22 mouse cellular contexts compared by ENCODE assay signal in genomic region chr6:39250055-39250454, GRCm38 (mm10). TPM values are rescaled to one million over a fixed set of nuclear protein-coding genes. Genes with fewer than 3 reads are reported as not detected.
DNase-seq lines count a peak whose midpoint lies in the region; ATAC-seq and TF ChIP-seq lines count a peak whose summit lies in the region.
"Had no signal": no experiment of that assay in that cellular context is flagged by ENCODE, and none has a peak within 500 bp of the region (broad histone marks: within the 10 kb centered on the region; RNA-seq: fewer than 3 reads in every experiment).

No protein-coding gene starts in this region.

- TF ChIP-seq CTCF in liver, embryonic 14.5 days (IDR thresholded peaks at IDR 0.05; ENCODE audit: low read depth), result peak; percentile 26; the same call in 1 of the 2 replicates
- peak in 1 of 2 experiments; percentile 47; a peak in 2 of 4 replicates for TF ChIP-seq CTCF in CH12.LX (conservative IDR thresholded peaks at IDR 0.05 in 1 of 2, IDR thresholded peaks at IDR 0.05 in 1 of 2; ENCODE audit: low read depth in 2 of 2, low read length in 2 of 2)

- DNase-seq in liver, embryonic 14.5 days (ENCODE audit: low read depth in 3 of 3, low spot score in 3 of 3), result no peak
- peak; percentile 25 for DNase-seq in 416B (ENCODE audit: low read depth)
- DNase-seq in CH12.LX (ENCODE audit: extremely low read depth), result no peak
- peak; percentile 28 for DNase-seq in ZHBTc4 (ENCODE audit: low read depth, low spot score)
- no peak for DNase-seq in spleen, postnatal 4 days (ENCODE audit: low spot score in 2 of 2)
- DNase-seq: adrenal gland, postnatal 14 days; cerebellum, adult 11 months; cerebellum, postnatal 25 days; heart, postnatal 14 days; lung, adult 2 months; right cerebral cortex, postnatal 14 days had no signal

- H3K79me2 ChIP-seq in CH12.LX (replicated peaks; ENCODE audit: control insufficient read depth, extremely low read depth, insufficient read depth, poor library complexity, severe bottlenecking), result no peaks in the 10 kb centered on the region

- 63% methylated on average over 2 of the region's 2 CpGs for WGBS in liver, embryonic 14.5 days (ENCODE audit: insufficient replicate concordance)
- WGBS in liver, embryonic 12.5 days (ENCODE audit: insufficient replicate concordance), result 66% methylated on average over 2 of the region's 2 CpGs
- WGBS in neural tube, embryonic 15.5 days, result 84% methylated on average over 2 of the region's 2 CpGs

- peak; percentile 30 for TF ChIP-seq RAD21 in CH12.LX (IDR thresholded peaks at IDR 0.05; ENCODE audit: low read depth, low read length)

- no peak for TF ChIP-seq EP300 in liver, embryonic 14.5 days (IDR thresholded peaks at IDR 0.05; ENCODE audit: low read depth)
- TF ChIP-seq EP300 in CH12.LX (IDR thresholded peaks at IDR 0.05; ENCODE audit: low read length), result no peak

- H3K9me3 ChIP-seq in liver, embryonic 14.5 days (ENCODE audit: control insufficient read depth, low read length), result no peaks in the 10 kb centered on the region
- H3K9me3 ChIP-seq in liver, embryonic 12.5 days (replicated peaks), result no peaks in the 10 kb centered on the region
- no peaks in the 10 kb centered on the region for H3K9me3 ChIP-seq in CH12.LX (replicated peaks; ENCODE audit: low read length)
- no peaks in the 10 kb centered on the region for H3K9me3 ChIP-seq in neural tube, embryonic 15.5 days (replicated peaks)
- H3K9me3 ChIP-seq: embryonic facial prominence, embryonic 15.5 days; hindbrain, embryonic 13.5 days; intestine, embryonic 15.5 days; limb, embryonic 15.5 days; midbrain, embryonic 12.5 days had no signal

- H3K27ac ChIP-seq in liver, embryonic 14.5 days, result no peak overlapping the region
- no peak overlapping the region for H3K27ac ChIP-seq in liver, embryonic 12.5 days
- H3K27ac ChIP-seq in CH12.LX (ENCODE audit: insufficient read depth, low read depth), result no peak overlapping the region
- H3K27ac ChIP-seq in neural tube, embryonic 15.5 days (replicated peaks), result no peak overlapping the region
- H3K27ac ChIP-seq: embryonic facial prominence, embryonic 15.5 days; hindbrain, embryonic 13.5 days; intestine, embryonic 15.5 days; limb, embryonic 15.5 days; midbrain, embryonic 12.5 days had no signal

- H3K4me1 ChIP-seq in liver, embryonic 14.5 days (replicated peaks; ENCODE audit: control insufficient read depth in 2 of 2, insufficient read depth in 2 of 2, low read length in 1 of 2), result no peaks in the 10 kb centered on the region
- H3K4me1 ChIP-seq in liver, embryonic 12.5 days, result no peaks in the 10 kb centered on the region
- H3K4me1 ChIP-seq in CH12.LX (ENCODE audit: control insufficient read depth in 1 of 2, insufficient read depth in 2 of 2), result peaks cover 6 to 26% of the 10 kb centered on the region in 2 experiments
- H3K4me1 ChIP-seq in neural tube, embryonic 15.5 days, result no peaks in the 10 kb centered on the region
- H3K4me1 ChIP-seq: heart, embryonic 12.5 days; hindbrain, embryonic 13.5 days; intestine, embryonic 15.5 days; midbrain, embryonic 12.5 days had no signal

- in situ Hi-C loops in CH12.LX (cut with MboI; ENCODE audit: low pct_ligation_motif_present, low pct_unique_long_range_greater_than_20kb, low sequenced_read_pairs), result no loop called here

- no peak overlapping the region for H3K4me3 ChIP-seq in liver, embryonic 14.5 days (ENCODE audit: insufficient read depth in 1 of 2, low read depth in 2 of 2, low read length in 2 of 2)
- no peak overlapping the region for H3K4me3 ChIP-seq in liver, embryonic 12.5 days
- no peak overlapping the region for H3K4me3 ChIP-seq in CH12.LX (replicated peaks in 1 of 3; ENCODE audit: low read depth in 2 of 3, low read length in 2 of 3, poor library complexity in 1 of 3)
- no peak overlapping the region for H3K4me3 ChIP-seq in neural tube, embryonic 15.5 days (replicated peaks)
- H3K4me3 ChIP-seq: embryonic facial prominence, embryonic 15.5 days; heart, embryonic 12.5 days; hindbrain, embryonic 13.5 days; intestine, embryonic 15.5 days; limb, embryonic 15.5 days; midbrain, embryonic 12.5 days; myocyte had no signal

- no peak for ATAC-seq in liver, embryonic 14.5 days (ENCODE audit: insufficient read depth)
- no peak for ATAC-seq in liver, embryonic 12.5 days
- ATAC-seq in neural tube, embryonic 15.5 days (ENCODE audit: low FRiP score), result no peak
- ATAC-seq: forebrain, embryonic 16.5 days; intestine, embryonic 15.5 days; Patski had no signal

- no peak overlapping the region for H3K9ac ChIP-seq in liver, embryonic 14.5 days (replicated peaks)
- H3K9ac ChIP-seq in liver, embryonic 12.5 days, result no peak overlapping the region
- no peak overlapping the region for H3K9ac ChIP-seq in CH12.LX (ENCODE audit: insufficient read depth, low read depth)
- no peak overlapping the region for H3K9ac ChIP-seq in neural tube, embryonic 15.5 days (replicated peaks)
- H3K9ac ChIP-seq: embryonic facial prominence, embryonic 15.5 days; heart, embryonic 12.5 days; hindbrain, embryonic 13.5 days; intestine, embryonic 15.5 days; limb, embryonic 15.5 days; midbrain, embryonic 12.5 days had no signal

- TF ChIP-seq POLR2A in CH12.LX (IDR thresholded peaks at IDR 0.05; ENCODE audit: low read depth, low read length), result no peak

- no peaks in the 10 kb centered on the region for H3K27me3 ChIP-seq in liver, embryonic 14.5 days (ENCODE audit: control insufficient read depth, insufficient read depth, low read length)
- peaks cover 18% of the 10 kb centered on the region for H3K27me3 ChIP-seq in liver, embryonic 12.5 days (replicated peaks)
- H3K27me3 ChIP-seq in CH12.LX (replicated peaks), result no peaks in the 10 kb centered on the region
- no peaks in the 10 kb centered on the region; the same call in 1 of the 2 replicates for H3K27me3 ChIP-seq in neural tube, embryonic 15.5 days (replicated peaks)
- H3K27me3 ChIP-seq: embryonic facial prominence, embryonic 15.5 days; hindbrain, embryonic 13.5 days; intestine, embryonic 15.5 days; limb, embryonic 15.5 days; Patski had no signal

- dilution Hi-C loops in CH12.LX (cut with MboI; ENCODE audit: extremely low pct_ligation_motif_present, extremely low pct_unique_long_range_greater_than_20kb, low sequenced_read_pairs), result no loop called here

- H3K36me3 ChIP-seq in liver, embryonic 14.5 days (replicated peaks; ENCODE audit: control insufficient read depth, insufficient read depth, low read depth), result no peaks in the 10 kb centered on the region
- H3K36me3 ChIP-seq in liver, embryonic 12.5 days, result no peaks in the 10 kb centered on the region
- no peaks in the 10 kb centered on the region for H3K36me3 ChIP-seq in CH12.LX (replicated peaks in 1 of 2; ENCODE audit: control insufficient read depth in 1 of 2, insufficient read depth in 1 of 2, low read length in 1 of 2)
- H3K36me3 ChIP-seq in neural tube, embryonic 15.5 days, result no peaks in the 10 kb centered on the region
- H3K36me3 ChIP-seq: embryonic facial prominence, embryonic 15.5 days; heart, embryonic 12.5 days; hindbrain, embryonic 13.5 days; intestine, embryonic 15.5 days; limb, embryonic 15.5 days; midbrain, embryonic 12.5 days had no signal

- H3K4me2 ChIP-seq in liver, embryonic 14.5 days (ENCODE audit: low read depth), result no peak overlapping the region
- H3K4me2 ChIP-seq in liver, embryonic 12.5 days, result no peak overlapping the region
- H3K4me2 ChIP-seq in CH12.LX (ENCODE audit: insufficient read depth, low read depth, poor library complexity, severe bottlenecking), result no peak overlapping the region
- no peak overlapping the region for H3K4me2 ChIP-seq in neural tube, embryonic 15.5 days
- H3K4me2 ChIP-seq: embryonic facial prominence, embryonic 15.5 days; heart, embryonic 12.5 days; hindbrain, embryonic 13.5 days; intestine, embryonic 15.5 days; limb, embryonic 15.5 days; midbrain, embryonic 12.5 days had no signal

TF ChIP-seq in CH12.LX, 34 proteins besides CTCF, POLR2A, EP300 and RAD21:
- no peak for TF ChIP-seq MXI1 (IDR thresholded peaks at IDR 0.05; ENCODE audit: low read depth, low read length)
- peak; percentile 38 for TF ChIP-seq SMC3 (IDR thresholded peaks at IDR 0.05; ENCODE audit: low read depth, low read length)

RNA-seq across cellular contexts. Expression of gene Kdm7a, which starts 43.5 kb away (rescaled TPM):
- 4.5 and 6.7 TPM in 2 replicates for polyA plus RNA-seq in liver, embryonic 14.5 days (2012; rRNA removed)
- 9.1 and 11.1 TPM in 2 replicates for polyA plus RNA-seq in liver, embryonic 14.5 days (2014; fragmentation: Nextera tagmentation; extraction: Ambion mirVana)
- polyA plus RNA-seq in liver, embryonic 12.5 days (2016; fragmentation: Nextera tagmentation; extraction: Ambion mirVana), result 13.8 and 15.6 TPM in 2 replicates
- total RNA-seq in CH12.LX (2012; rRNA removed) (1.0 and 1.7 TPM in 2 replicates), CH12.LX (2014; rRNA removed) (2.1 TPM in 2 replicates)
- 1.6 TPM in 2 replicates for polyA plus RNA-seq in CH12.LX (2012; ENCODE audit: insufficient read length, low read depth)
- 3.9 and 4.1 TPM in 2 replicates for polyA plus RNA-seq in neural tube, embryonic 15.5 days (2015; fragmentation: Nextera tagmentation; extraction: Ambion mirVana)

Comparison
In these comparisons a context has a peak if more than half of its experiments do, and no peak if none do; other contexts are left out.
1. DNase-seq: peak in 416B (single experiment) and ZHBTc4 (single experiment); none in liver, embryonic 14.5 days (0 of 3), CH12.LX (single experiment) and spleen, postnatal 4 days (0 of 2).